Mouse (Mus musculus) left cerebral cortex, postnatal 25 days (tissue): ENCODE data around the gene Zfp568. TPM values are rescaled to one million over a fixed set of nuclear protein-coding genes. Genes with fewer than 3 reads are reported as not detected.
A peak's percentile ranks its signal among the peaks of the same experiment; 100 is the strongest.

Experiments used
- DNase-seq, 2 experiments: peaks; one replicate each; pipeline ENCODE4 v3.0.0; 2022; ENCODE audit warnings: low spot score in 2 of 2, mixed read lengths in 1 of 2
- intact Hi-C: fragments of 180-260 bp; cut with DNase I; formaldehyde crosslinking; loops from one replicate; pipeline ENCODE4 v1.15.1; 2025
- total RNA-seq, 2 experiments: library from RNA; stranded (reverse); gene quantifications; 2 replicates each; pipeline ENCODE4 v1.2.3; 2021

Gene Zfp568
- total RNA-seq, 2 experiments from 2014 or later = 3.8 to 6.4 TPM

DNA sequence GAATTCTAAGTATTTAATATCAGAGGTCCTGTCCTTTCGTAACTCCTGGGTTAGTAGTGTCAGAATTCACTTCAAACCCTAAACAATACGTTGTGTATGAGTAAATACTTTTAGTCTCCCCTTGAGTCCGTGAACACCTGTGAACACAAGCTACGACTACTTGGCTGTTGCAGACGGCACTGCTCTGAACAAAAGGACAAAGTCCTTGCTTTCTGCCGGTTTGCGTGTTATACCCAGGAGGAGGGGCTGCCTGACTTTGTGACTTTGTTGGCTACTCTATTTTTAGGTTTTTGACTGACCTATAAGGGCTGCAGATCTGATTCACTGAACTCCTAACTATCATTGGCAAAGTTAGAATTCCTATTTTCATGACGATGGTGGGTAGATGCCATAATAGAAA lies 2.3 kb downstream of the Zfp568 start:
- no peak for DNase-seq
- intact Hi-C loops = no loop called here

DNA sequence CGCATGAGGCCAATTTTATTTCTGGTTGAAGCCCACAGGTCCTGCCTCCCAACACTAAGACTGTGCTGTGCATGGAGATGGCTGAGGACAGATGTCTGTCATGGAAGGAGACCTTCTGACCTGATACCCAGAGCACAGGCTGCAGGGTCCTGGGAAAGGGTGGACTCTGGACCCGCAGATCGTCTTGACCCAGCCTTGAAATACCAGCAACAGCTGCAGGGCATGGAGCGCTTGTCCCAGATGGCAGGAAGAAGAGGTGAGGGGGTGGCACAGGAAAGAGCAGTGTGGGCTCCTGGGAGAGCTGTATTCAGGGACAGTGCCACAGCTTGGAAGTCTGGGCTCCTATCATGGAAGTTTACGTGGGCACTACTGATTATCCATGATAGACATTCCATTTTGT lies 3.8 kb downstream of the Zfp568 start:
- DNase-seq = peak in 1 of 2 experiments; percentile 20
- intact Hi-C loops = no loop called here

DNA sequence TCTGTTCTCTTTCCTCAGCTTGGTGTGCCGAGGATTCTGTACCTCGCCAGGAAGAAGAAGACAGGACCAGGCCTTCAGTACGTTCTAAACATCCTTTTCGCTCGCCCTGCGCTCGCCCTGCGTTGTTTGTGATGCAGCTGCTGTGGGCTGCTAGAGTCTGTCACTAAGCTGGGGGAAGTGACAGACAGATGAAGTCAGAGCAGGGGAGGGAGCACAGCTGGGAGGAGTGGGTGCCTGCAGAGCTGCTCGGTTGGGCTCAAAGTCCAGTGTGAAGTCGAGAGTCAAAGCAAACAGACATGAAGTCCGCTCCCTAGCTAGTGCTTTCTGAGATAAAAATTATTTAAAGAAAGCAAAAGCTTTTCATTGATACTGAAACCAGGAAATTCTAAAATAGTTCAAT lies 5.3 kb downstream of the Zfp568 start:
- intact Hi-C loops = no loop called here

DNA sequence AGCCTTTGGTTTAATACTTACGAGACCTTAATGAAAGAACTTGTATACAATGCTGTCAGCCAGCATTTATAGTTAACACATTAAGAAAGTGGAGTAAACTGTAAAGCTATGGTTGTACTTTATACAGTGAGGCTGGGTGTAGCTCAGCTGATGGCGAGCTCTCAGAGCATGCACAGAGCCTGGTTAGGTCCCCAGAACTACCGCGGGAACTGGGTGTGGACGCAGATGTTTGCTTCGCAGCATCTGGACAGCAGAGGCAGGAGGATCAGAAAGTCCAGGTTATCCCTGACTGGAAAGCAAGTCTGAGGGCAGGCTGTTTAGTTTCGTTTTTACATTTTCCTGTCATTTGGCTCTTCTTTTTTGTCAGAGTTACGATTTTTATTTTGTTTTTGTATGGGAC lies 8.9 kb downstream of the Zfp568 start:
- intact Hi-C loops = no loop called here
- DNase-seq = no peak

More for the DNA sequence above, 5.3 kb downstream of the Zfp568 start:
- no peak for DNase-seq

DNA sequence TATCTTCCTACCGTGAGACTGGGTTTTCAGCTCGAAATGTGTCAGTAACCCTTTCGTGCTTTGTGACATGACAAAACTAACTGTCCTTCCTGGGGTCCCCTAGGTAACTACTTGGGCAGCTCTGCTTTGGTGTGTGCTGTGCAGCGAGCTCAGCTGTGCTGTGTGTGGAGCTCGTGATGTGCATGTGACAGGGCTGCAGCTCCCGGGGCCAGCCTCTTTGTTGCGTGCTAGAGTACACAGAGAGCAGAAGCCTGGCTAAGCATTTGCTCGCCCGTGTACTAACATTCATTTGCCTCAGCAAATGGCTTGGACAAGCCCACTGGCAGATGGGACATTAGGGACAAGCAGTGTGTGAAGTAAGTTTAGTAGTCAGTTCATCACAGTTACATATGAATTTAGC lies 9.6 kb downstream of the Zfp568 start:
- no peak for DNase-seq
- intact Hi-C loops = no loop called here

DNA sequence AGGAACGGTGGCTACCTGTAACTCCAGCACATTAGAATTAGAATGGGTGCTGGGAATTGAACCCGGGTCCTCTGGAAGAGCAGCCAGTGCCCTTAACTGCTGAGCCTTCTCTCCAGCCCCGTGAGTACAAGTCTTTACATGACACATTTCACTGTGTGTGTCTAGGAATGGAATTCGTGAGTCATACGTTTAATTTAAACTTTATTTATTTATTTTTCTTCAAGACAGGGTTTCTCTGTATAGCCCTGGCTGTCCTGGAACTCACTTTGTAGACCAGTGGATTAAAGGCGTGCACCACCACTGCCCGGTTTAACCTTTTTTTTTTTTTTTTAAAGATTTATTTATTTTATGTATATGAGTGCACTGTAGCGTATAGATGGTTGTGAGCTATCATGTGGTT lies 11.4 kb downstream of the Zfp568 start:
- intact Hi-C loops = no loop called here

DNA sequence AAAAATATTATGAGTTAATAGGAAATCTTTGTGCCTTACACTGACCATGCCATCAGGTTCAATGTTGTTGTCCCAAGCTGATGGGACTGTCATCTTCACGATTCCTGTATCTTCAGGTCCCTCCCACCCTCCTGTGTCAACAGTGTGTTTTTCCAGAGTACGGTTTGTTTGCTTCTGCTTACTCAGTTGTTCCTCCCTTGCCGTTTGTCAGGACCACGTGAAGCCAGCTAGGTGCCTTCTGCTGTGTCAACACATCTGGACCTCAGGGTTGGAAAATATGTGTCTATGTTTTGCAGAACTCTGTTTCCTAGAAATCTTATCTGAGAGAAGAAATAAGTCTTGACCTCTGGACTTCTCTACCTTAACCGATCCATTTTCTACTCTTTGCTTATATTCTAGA lies 16.8 kb downstream of the Zfp568 start:
- intact Hi-C loops = no loop called here
- DNase-seq = no peak

More for the DNA sequence above, 11.4 kb downstream of the Zfp568 start:
- DNase-seq = no peak

DNA sequence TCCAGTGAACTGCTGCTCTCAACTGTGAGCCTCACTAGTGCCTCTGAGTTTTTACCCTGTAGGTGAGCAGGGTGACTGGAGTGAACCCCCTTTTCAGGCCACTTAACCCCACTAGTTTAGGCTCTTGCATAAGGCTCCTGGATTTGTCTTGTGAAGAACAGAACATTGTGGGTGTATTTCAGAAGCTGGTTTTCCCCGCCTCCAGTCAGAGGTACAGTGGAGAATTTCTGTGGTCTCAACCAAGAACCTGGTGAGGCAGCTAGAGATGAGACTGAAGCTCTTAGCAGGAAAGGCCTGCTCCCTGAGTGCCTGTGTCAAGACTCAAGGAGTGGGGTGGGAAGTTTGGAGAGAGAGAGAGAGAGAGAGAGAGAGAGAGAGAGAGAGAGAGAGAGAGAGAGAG lies 23.8 kb downstream of the Zfp568 start:
- DNase-seq = peak in 1 of 2 experiments; percentile 69
- intact Hi-C loops = no loop called here

DNA sequence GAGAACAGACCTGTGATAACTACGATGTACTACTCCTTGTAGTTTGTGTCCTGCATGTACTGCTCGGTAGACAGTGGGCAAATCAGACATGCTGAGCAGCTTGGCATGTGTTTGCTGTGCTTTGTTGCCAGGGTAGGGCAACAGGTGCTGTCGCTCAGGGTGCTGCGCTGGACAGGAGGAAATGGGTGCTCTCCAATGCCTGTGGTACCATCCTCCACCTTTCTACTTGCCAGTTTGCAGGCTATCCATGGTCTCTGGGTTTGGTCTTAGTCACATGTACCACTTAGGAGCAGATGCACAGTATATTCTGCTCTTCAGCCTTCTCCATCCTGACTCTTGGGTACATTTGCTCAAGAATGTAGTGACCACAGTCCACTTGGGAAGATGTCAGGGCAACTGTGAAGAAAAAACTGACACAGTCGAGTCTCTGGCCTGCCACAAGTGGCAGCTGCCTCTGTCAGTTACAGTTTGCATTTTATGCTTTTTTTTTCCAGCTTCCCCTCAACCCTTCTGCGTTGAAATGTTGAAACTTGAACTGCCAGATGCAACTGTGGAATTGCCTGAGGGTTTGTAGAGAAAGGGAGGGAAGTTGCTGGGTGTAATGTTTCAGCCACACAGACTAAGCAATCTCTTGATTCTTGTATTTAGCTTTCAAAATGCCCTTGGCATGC lies 24.4 kb downstream of the Zfp568 start:
- intact Hi-C loops = no loop called here

DNA sequence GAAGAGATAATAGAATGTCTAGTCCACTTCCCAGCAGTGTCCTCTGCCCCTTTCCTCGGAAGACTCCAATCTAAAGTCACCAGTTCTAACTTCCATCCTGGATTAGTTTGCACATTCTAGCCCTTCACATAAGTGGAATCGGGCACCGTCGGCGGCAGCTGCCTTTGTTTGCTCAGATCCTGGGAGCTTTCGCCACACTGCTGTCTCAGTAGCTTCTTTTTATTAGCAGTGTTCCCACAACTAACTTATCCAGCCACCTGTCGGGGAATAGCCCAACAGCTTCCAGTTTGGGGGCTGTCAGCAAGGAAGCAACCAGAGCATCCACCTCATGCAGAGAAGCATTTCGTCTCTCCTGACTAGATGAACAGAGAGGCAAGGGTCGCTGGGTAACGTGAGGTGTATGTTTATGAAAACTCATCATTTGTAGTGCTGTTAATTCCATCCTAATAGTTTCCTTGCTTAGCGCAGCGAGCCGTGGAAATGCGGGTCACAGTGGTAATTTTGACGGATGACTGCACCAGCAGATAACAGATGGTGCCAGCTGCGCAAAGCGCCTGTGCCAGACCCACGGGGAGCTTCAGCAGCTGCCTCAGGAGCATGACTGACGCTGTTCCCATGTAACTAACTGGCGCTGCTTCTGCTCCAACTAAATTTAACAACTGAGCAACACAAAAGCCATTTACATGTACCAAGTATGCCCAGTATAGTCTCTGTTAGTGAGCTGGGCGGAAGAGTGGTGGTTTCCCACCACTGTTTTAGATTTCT lies 25.7 kb downstream of the Zfp568 start:
- intact Hi-C loops = loop anchor here (5.0 to 10.0 kb wide), 2 partner anchors 83 to 195 kb away; partner anchors contain the start of genes Gm26920, Zfp260 and Zfp566
- DNase-seq = peak; percentile 63 to 89

More for the DNA sequence above, 24.4 kb downstream of the Zfp568 start:
- no peak for DNase-seq

DNA sequence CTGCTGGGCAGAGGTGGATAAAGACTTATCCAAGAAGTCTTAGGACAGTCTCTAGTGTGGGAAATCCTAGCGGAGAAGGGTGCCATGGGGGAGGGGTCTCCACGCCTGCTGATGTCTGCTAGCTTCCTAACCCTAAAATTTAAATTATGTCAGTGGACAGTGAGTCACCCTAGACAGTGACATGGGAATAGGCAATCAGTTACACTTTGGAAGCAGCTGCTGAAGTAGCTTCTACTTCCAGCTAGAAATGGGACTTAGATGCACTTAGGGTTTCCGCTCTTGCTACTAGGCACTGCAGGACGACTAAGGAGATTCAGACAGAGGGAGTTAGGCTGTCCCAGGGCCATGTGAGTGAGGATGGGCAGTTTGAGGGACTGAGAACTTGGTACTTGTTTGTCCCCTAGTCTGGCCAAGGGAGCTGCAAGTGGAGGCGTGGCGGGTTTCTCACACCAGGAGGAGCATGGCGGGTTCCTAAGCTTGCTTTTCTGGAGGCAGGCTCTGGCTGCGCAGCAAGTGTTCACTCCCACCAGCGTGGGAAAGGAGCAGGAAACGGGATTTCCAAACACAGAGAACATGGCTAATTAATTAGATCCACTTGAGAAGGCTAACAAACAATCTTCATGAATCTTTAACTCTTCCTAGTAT lies 26.9 kb downstream of the Zfp568 start:
- peak in 1 of 2 experiments; percentile 68 for DNase-seq

DNA sequence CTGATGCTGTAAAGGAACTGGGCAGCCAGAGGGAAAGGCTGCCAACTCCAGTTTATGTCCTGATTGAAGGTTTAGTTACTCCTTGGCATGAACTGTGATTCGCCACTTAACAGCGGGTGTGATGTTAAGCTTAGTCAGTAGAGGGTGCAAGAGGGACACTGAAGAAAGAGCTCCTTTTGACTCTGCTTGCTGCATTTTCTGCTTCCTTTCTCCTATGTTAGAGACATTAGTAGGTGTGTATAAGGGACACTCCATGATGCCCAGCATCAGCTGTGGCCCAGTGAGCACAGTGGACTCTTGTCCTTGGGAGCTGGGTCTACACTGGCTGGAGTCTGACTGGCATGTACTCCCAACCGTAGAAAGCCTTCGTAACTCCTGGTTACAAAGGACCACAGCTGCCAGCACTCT lies 29.2 kb downstream of the Zfp568 start:
- intact Hi-C loops = loop anchor here (5.0 to 10.0 kb wide), 2 partner anchors 79 to 192 kb away; partner anchors contain the start of genes Gm26920, Zfp260 and Zfp566
- peak; percentile 58 to 80 for DNase-seq

More for the DNA sequence above, 26.9 kb downstream of the Zfp568 start:
- intact Hi-C loops = loop anchor here (5.0 to 10.0 kb wide), 2 partner anchors 82 to 194 kb away; partner anchors contain the start of genes Gm26920, Zfp260 and Zfp566

DNA sequence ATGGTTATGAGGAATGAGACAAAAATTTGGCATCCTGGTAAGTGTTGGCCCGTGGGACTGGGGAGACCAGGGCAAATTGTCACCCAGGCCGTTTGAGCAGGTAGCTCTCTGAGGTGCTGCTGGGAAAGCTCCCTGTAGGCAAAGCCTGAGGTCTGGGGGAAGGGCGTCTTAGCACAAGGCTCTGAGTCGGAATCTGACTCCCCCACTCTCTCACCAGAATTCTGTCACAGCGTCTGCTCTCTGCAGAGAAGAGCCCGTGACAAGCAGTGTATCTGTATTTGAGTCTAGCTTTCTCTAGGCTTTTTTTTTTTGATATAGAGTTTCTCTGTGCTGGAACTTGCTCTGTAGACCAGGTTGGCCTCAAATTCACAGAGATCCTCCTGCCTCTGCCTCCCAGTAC lies 33.5 kb downstream of the Zfp568 start:
- peak in 1 of 2 experiments; percentile 33 for DNase-seq
- intact Hi-C loops = loop anchor here (10.0 kb wide), 1 partner anchor 188 kb away; no protein-coding TSS in a partner anchor

DNA sequence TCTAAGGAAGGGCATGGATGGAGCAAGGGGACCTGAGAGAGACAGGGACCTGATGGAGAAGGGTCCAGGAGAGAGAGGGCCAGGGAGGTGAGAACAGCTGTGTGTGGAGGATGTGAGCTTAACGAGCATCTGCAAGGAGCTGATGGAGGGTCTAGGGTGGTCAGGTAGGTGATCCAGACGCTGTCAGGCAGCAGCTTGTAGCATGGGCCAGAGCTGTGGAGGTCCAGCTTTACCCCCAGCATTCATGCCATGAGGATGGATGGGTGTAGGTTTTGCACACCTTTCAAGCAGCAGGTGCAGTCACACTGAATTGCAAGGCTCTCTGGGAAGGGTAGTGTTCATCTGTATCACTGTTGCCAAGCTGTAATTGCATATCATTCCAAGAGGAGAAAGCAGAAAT lies 35.8 kb downstream of the Zfp568 start:
- intact Hi-C loops = loop anchor here (10.0 kb wide), 1 partner anchor 185 kb away; no protein-coding TSS in a partner anchor
- no peak for DNase-seq

DNA sequence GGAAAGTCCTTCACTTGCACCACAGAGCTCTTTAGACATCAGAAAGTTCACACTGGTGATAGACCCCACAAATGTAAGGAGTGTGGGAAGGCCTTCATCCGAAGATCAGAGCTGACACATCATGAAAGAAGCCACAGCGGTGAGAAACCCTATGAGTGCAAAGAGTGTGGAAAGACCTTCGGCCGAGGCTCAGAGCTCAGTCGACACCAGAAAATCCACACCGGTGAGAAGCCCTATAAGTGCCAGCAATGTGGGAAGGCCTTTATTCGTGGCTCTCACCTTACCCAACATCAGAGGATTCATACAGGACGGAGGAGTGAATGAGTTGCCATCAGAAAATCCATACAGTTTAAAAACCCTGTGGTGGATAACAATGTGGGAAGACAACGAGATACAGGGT lies 39.6 kb downstream of the Zfp568 start:
- no peak for DNase-seq
- intact Hi-C loops = no loop called here

DNA sequence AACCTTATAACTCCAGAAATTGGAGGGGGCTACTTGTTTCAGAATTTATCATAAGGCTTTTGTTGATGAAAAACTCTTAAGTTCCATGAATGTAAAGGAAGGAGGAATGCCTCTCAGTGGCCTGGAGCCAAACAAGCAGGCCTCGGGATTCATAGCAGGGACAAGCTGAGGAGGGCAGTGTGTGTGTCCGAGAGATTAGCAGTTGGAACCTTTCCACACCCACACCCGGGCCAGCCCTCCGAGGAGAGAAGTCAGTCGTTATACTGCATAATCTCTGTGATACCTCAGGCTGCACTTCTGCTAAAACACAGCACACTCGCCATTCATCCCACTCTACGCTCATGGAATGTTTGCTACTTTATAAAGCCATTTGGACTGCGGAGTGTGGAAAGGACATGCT lies 40.0 kb downstream of the Zfp568 start:
- DNase-seq = no peak
- intact Hi-C loops = no loop called here

DNA sequence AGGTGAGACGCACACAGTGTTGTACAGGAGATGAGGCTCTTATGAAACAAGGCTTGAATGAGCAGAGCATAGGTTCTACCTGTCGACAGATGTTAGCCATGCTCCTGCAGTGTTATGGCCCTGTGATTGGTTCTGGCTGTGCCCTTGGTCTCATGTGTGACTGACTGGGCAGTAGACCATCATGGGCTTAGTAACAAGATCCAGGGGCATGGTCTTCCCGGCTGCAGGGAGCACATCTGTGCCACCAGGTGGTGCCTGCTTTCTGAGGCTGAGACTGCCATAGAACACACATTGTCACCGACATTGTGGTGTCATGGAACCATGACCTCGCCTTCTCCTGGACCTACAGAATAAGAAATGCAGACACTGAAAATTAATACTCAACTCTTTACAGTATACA lies 41.6 kb downstream of the Zfp568 start:
- DNase-seq = no peak
- intact Hi-C loops = no loop called here

DNA sequence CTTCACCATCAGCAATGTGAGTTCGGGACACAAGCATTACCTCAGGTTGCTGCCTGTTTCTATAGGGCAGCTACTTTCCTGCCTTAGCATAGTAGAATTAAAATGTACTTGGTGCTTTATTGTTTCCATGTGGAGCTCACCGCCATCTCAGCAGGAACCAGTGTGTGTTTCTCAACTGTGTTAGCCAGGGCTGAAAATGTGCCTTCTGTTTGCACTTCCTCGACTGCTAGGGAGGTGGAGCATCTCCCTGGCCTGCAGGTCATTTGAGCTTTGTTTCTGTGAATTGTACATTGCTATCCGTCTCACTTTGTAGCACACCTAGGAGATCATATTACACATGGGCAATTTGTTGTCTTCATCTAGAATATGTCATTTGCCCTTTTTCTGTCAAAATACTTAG lies 43.6 kb downstream of the Zfp568 start:
- DNase-seq = no peak
- intact Hi-C loops = no loop called here

DNA sequence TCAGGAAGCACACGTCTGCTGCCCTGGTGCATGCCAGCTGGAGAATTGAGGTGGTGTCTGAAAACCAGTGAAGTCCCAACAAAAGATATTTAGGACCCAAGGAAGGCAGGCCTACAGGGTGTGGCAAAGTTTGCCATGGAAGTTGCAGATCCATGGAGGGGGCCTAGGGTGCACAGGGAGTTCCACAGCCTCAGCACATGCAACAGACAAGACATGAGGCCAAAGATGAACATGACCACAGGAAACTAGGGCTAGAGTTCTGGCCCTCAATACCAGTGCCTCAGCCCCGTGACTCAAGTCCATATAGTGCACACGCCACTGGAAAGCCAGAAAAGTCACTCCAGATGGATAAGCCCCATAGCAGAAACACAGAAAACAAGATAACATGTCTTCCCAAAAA lies 44.8 kb downstream of the Zfp568 start:
- intact Hi-C loops = no loop called here
- no peak for DNase-seq

DNA sequence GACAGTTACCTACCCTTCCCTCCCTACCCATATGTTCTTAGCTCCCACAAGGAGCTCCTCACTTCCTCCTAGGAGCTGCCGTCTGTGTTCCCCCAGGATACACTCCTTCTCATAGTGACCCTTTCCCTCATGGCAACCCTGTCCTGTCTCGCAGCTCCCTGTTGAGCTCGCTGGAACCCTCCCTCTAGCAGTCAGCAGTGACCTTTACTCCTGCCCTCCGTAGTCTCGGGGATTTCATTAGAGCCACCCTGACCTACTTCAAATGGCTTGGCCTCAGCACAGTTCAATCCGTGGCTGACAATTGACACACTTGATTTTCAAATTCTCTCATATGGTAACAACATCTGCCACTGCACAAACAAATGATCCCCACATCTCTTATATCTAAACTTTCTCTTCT lies 46.9 kb downstream of the Zfp568 start:
- intact Hi-C loops = no loop called here
- no peak for DNase-seq
